In genomic region chr1:192587451-192587850, GRCm38 (mm10) we compare ENCODE assay signal across 14 mouse cellular contexts.
DNase-seq lines count a peak whose midpoint lies in the region; ATAC-seq lines count a peak whose summit lies in the region.
"Had no signal": no experiment of that assay in that cellular context is flagged by ENCODE, and none has a peak within 500 bp of the region (broad histone marks: within the 10 kb centered on the region; RNA-seq: fewer than 3 reads in every experiment).

No protein-coding gene starts in this region.

- H3K9ac ChIP-seq in liver, embryonic 12.5 days = no peak overlapping the region
- no peak overlapping the region for H3K9ac ChIP-seq in midbrain, embryonic 14.5 days (replicated peaks; ENCODE audit: low read length)
- H3K9ac ChIP-seq: liver, embryonic 13.5 days; midbrain, embryonic 12.5 days had no signal

- H3K4me2 ChIP-seq in liver, embryonic 12.5 days = no peak overlapping the region
- H3K4me2 ChIP-seq in midbrain, embryonic 14.5 days (ENCODE audit: low read length) = no peak overlapping the region
- H3K4me2 ChIP-seq: liver, embryonic 13.5 days; midbrain, embryonic 12.5 days had no signal

- H3K4me1 ChIP-seq in liver, embryonic 12.5 days = no peaks in the 10 kb centered on the region
- H3K4me1 ChIP-seq in midbrain, embryonic 14.5 days (ENCODE audit: control insufficient read depth, insufficient read depth, low read length) = no peaks in the 10 kb centered on the region
- H3K4me1 ChIP-seq: liver, embryonic 13.5 days; midbrain, embryonic 12.5 days had no signal

- no peak overlapping the region for H3K27ac ChIP-seq in liver, embryonic 12.5 days
- no peak overlapping the region for H3K27ac ChIP-seq in midbrain, embryonic 14.5 days (replicated peaks; ENCODE audit: low read depth, low read length)
- H3K27ac ChIP-seq: liver, embryonic 13.5 days; midbrain, embryonic 12.5 days had no signal

- peak; percentile 15 for DNase-seq in testis, postnatal 10 days (ENCODE audit: low spot score)
- no peak for DNase-seq in testis, postnatal 14 days (ENCODE audit: low spot score)
- DNase-seq in left cerebral cortex, adult 18-20 months (ENCODE audit: low spot score in 2 of 2) = peak; percentile 71 to 87
- DNase-seq in right cerebral cortex, adult 18-20 months = peak; percentile 90
- no peak for DNase-seq in midbrain, embryonic 14.5 days
- DNase-seq in adrenal gland, adult (ENCODE audit: inconsistent age in 2 of 2, low spot score in 1 of 2) = no peak
- DNase-seq: adrenal gland, adult 2 months; heart, postnatal 4 days; kidney, postnatal 4 days; liver, embryonic 13.5 days; thymus, postnatal 4 days had no signal

- no peak overlapping the region for H3K4me3 ChIP-seq in liver, embryonic 12.5 days
- no peak overlapping the region for H3K4me3 ChIP-seq in midbrain, embryonic 14.5 days (replicated peaks; ENCODE audit: low read depth, low read length)
- H3K4me3 ChIP-seq: liver, embryonic 13.5 days; midbrain, embryonic 12.5 days had no signal

- no peak for ATAC-seq in liver, embryonic 12.5 days
- no peak for ATAC-seq in midbrain, embryonic 14.5 days (ENCODE audit: low FRiP score, low TSS enrichment)
- ATAC-seq: Patski had no signal

- no peaks in the 10 kb centered on the region for H3K9me3 ChIP-seq in liver, embryonic 12.5 days (replicated peaks)
- no peaks in the 10 kb centered on the region for H3K9me3 ChIP-seq in midbrain, embryonic 14.5 days (ENCODE audit: control insufficient read depth, low read length)
- H3K9me3 ChIP-seq: liver, embryonic 13.5 days; midbrain, embryonic 12.5 days had no signal

- WGBS in liver, embryonic 12.5 days (ENCODE audit: insufficient replicate concordance) = 76% methylated on average over 9 of the region's 9 CpGs
- WGBS in midbrain, embryonic 14.5 days = 96% methylated on average over 9 of the region's 9 CpGs

- H3K27me3 ChIP-seq in liver, embryonic 12.5 days (replicated peaks) = no peaks in the 10 kb centered on the region
- H3K27me3 ChIP-seq in midbrain, embryonic 14.5 days (ENCODE audit: control insufficient read depth, insufficient read depth, low read length) = no peaks in the 10 kb centered on the region
- H3K27me3 ChIP-seq: liver, embryonic 13.5 days; midbrain, embryonic 12.5 days; Patski had no signal

- H3K36me3 ChIP-seq in liver, embryonic 12.5 days = no peaks in the 10 kb centered on the region
- H3K36me3 ChIP-seq in midbrain, embryonic 14.5 days (ENCODE audit: control insufficient read depth, insufficient read depth, low read length) = no peaks in the 10 kb centered on the region
- H3K36me3 ChIP-seq: liver, embryonic 13.5 days; midbrain, embryonic 12.5 days had no signal

Comparison
In these comparisons a context has a peak if more than half of its experiments do, and no peak if none do; other contexts are left out.
1. DNase-seq: peak in testis, postnatal 10 days (single experiment), left cerebral cortex, adult 18-20 months (2 of 2) and right cerebral cortex, adult 18-20 months (single experiment); none in testis, postnatal 14 days (single experiment), midbrain, embryonic 14.5 days (single experiment) and adrenal gland, adult (0 of 2).